Mouse (Mus musculus) lung, embryonic 14.5 days (tissue): Measurements from ENCODE around the gene Rmi1. TPM values are rescaled to one million over a fixed set of nuclear protein-coding genes. Genes with fewer than 3 reads are reported as not detected.
A peak's percentile ranks its signal among the peaks of the same experiment; 100 is the strongest.
"Not testable (repeated sequence)": the region's sequence is repeated elsewhere in the genome, so short reads cannot be mapped to it uniquely, and the experiment has no call there.

Experiments used
- ATAC-seq: fragments of 200-750 bp; cut with Nextera tagmentation; 2 replicates; pipeline ENCODE4 v1.8.0; 2017; ENCODE audit warnings: mild to moderate bottlenecking, moderate TSS enrichment, moderate library complexity; ENCODE audit not compliant: insufficient read depth
- DNase-seq: peaks from one replicate; pipeline ENCODE4 v3.0.0-alpha.2; 2015
- H3K27ac ChIP-seq: fragments of 300-500 bp; sonication (generic); 2 replicates; pipeline ENCODE4 v1.5.1; 2014; ENCODE audit warnings: low read depth, mild to moderate bottlenecking, moderate library complexity
- H3K27me3 ChIP-seq: fragments of 300-500 bp; sonication (generic); 2 replicates; pipeline ENCODE4 v1.6.1; 2014; ENCODE audit warnings: low read length, control low read depth; ENCODE audit not compliant: insufficient read depth
- H3K36me3 ChIP-seq: fragments of 300-500 bp; sonication (generic); 2 replicates; pipeline ENCODE4 v1.6.1; 2014; ENCODE audit warnings: control low read depth; ENCODE audit not compliant: insufficient read depth
- H3K4me1 ChIP-seq: fragments of 300-500 bp; sonication (generic); 2 replicates; pipeline ENCODE4 v1.6.1; 2014; ENCODE audit warnings: antibody characterized with exemption, control low read depth; ENCODE audit not compliant: insufficient read depth
- H3K4me2 ChIP-seq: fragments of 300-500 bp; sonication (generic); 2 replicates; pipeline ENCODE4 v1.6.1; 2014; ENCODE audit warnings: mild to moderate bottlenecking
- H3K4me3 ChIP-seq: fragments of 300-500 bp; sonication (generic); 2 replicates; pipeline ENCODE4 v1.5.1; 2014; ENCODE audit warnings: low read depth, low read length
- H3K9ac ChIP-seq: fragments of 300-500 bp; sonication (generic); 2 replicates; pipeline ENCODE4 v1.6.1; 2014
- H3K9me3 ChIP-seq: fragments of 300-500 bp; sonication (generic); 2 replicates; pipeline ENCODE4 v1.6.1; 2016; ENCODE audit warnings: low read depth, low read length, control low read depth
- CTCF ChIP-seq: IDR thresholded peaks from 2 replicates; pipeline ENCODE4 v1.5.1; 2016; ENCODE audit warnings: antibody characterized with exemption, low read depth
- WGBS: fragments of 180-500 bp; shearing (Covaris S2); extraction: QIAGEN DNeasy Blood & Tissue Kit; methylation state at CpG from one replicate; pipeline ENCODE4 v1.1.7; 2014; 5-methylcytosine and 5-hydroxymethylcytosine counted together
- polyA plus RNA-seq: library from polyadenylated mRNA; unstranded; fragments of >200 nt; fragmentation: Nextera tagmentation; extraction: Ambion mirVana; gene quantifications from 2 replicates; pipeline ENCODE4 v1.2.1, GENCODE M21; 2014

The Rmi1 gene
- polyA plus RNA-seq, 1 experiment from 2014 or later: 25.7 TPM

GRCm38 (mm10) chr13:58387948-58388347, 14.1 kb upstream of the Rmi1 start:
- DNase-seq (peak; percentile 88), ATAC-seq (peak; percentile 41)
- WGBS: 10% methylated on average over 7 of the region's 7 CpGs

GRCm38 (mm10) chr13:58388379-58388778, 13.7 kb upstream of the Rmi1 start:
- ATAC-seq: no peak
- Histone ChIP-seq H3K36me3 (peaks cover 34% of the 10 kb centered on the region), H3K4me3 (no peak overlapping the region), H3K4me1 (no peaks in the 10 kb centered on the region), H3K9ac (no peak overlapping the region), H3K27me3 (no peaks in the 10 kb centered on the region), H3K9me3 (no peaks in the 10 kb centered on the region), H3K27ac (no peak overlapping the region), H3K4me2 (no peak overlapping the region)
- DNase-seq: no peak
- WGBS: 41% methylated on average over 3 of the region's 3 CpGs
- no peak for TF ChIP-seq CTCF

More at GRCm38 (mm10) chr13:58387948-58388347, 14.1 kb upstream of the Rmi1 start:
- H3K27me3 ChIP-seq: no peaks in the 10 kb centered on the region
- no peak overlapping the region for H3K4me2 ChIP-seq
- H3K36me3 ChIP-seq: peaks cover 31% of the 10 kb centered on the region
- H3K27ac ChIP-seq: no peak overlapping the region
- no peak overlapping the region for H3K9ac ChIP-seq
- no peaks in the 10 kb centered on the region for H3K4me1 ChIP-seq
- TF ChIP-seq CTCF: peak; percentile 82
- no peaks in the 10 kb centered on the region for H3K9me3 ChIP-seq
- H3K4me3 ChIP-seq: no peak overlapping the region

- no peaks in the 10 kb centered on the region for H3K27me3 ChIP-seq
- no peak overlapping the region for H3K9ac ChIP-seq
- no peak for TF ChIP-seq CTCF
- peaks cover 45% of the 10 kb centered on the region for H3K36me3 ChIP-seq
- 79% methylated on average over 2 of the region's 2 CpGs for WGBS
- no peak overlapping the region for H3K4me3 ChIP-seq
- DNase-seq (no peak), ATAC-seq (no peak)
- no peak overlapping the region for H3K4me2 ChIP-seq
- H3K4me1 ChIP-seq: no peaks in the 10 kb centered on the region
- H3K27ac ChIP-seq: no peak overlapping the region
- no peaks in the 10 kb centered on the region for H3K9me3 ChIP-seq
Measured at GRCm38 (mm10) chr13:58389324-58389951, 12.6 kb upstream of the Rmi1 start.

- not testable (repeated sequence) for DNase-seq, H3K9ac ChIP-seq, H3K4me2 ChIP-seq, H3K9me3 ChIP-seq, ATAC-seq, H3K27ac ChIP-seq, H3K27me3 ChIP-seq, H3K4me3 ChIP-seq, H3K4me1 ChIP-seq
- WGBS: 77% methylated on average over 11 of the region's 11 CpGs
- peaks cover 88% of the 10 kb centered on the region for H3K36me3 ChIP-seq
Measured at GRCm38 (mm10) chr13:58394392-58394791, 7.7 kb upstream of the Rmi1 start.

GRCm38 (mm10) chr13:58397651-58398050, 4.4 kb upstream of the Rmi1 start:
- 86% methylated on average over 13 of the region's 13 CpGs for WGBS
- no peak overlapping the region for H3K9ac ChIP-seq
- H3K9me3 ChIP-seq: no peaks in the 10 kb centered on the region
- H3K27ac ChIP-seq: no peak overlapping the region
- DNase-seq: no peak
- H3K4me3 ChIP-seq: no peak overlapping the region
- ATAC-seq: no peak
- H3K27me3 ChIP-seq: no peaks in the 10 kb centered on the region
- H3K36me3 ChIP-seq: peaks cover 67% of the 10 kb centered on the region
- H3K4me2 ChIP-seq: no peak overlapping the region
- TF ChIP-seq CTCF: no peak
- H3K4me1 ChIP-seq: no peaks in the 10 kb centered on the region

- H3K4me3 ChIP-seq: peak overlapping the region; percentile 97
- ATAC-seq (no peak), DNase-seq (peak; percentile 52)
- H3K9ac ChIP-seq: peak overlapping the region; percentile 100
- H3K36me3 ChIP-seq: peaks cover 39% of the 10 kb centered on the region
- 1% methylated on average over 11 of the region's 11 CpGs for WGBS
- TF ChIP-seq CTCF: no peak
- H3K27ac ChIP-seq: peak overlapping the region; percentile 99; the same call in 1 of the 2 replicates
- H3K4me2 ChIP-seq: peak overlapping the region; percentile 85
- H3K4me1 ChIP-seq: no peaks in the 10 kb centered on the region
- H3K9me3 ChIP-seq: no peaks in the 10 kb centered on the region
- H3K27me3 ChIP-seq: no peaks in the 10 kb centered on the region
Measured at GRCm38 (mm10) chr13:58400576-58400975, 1.5 kb upstream of the Rmi1 start.

GRCm38 (mm10) chr13:58401135-58402002, 679 bp upstream of the Rmi1 start:
- peak overlapping the region; percentile 100 for H3K9ac ChIP-seq
- no peaks in the 10 kb centered on the region for H3K4me1 ChIP-seq
- ATAC-seq: peak; percentile 36
- no peaks in the 10 kb centered on the region for H3K9me3 ChIP-seq
- no peaks in the 10 kb centered on the region for H3K27me3 ChIP-seq
- peak overlapping the region; percentile 99 for H3K27ac ChIP-seq
- peak; percentile 86 for DNase-seq
- peak; percentile 7; the same call in 1 of the 2 replicates for TF ChIP-seq CTCF
- peak overlapping the region; percentile 85 for H3K4me2 ChIP-seq
- under 1% methylated on average over 94 of the region's 100 CpGs for WGBS
- peaks cover 31% of the 10 kb centered on the region for H3K36me3 ChIP-seq
- peak overlapping the region; percentile 97 for H3K4me3 ChIP-seq
